Mouse (Mus musculus): ENCODE results near the gene Avp.

DNA sequence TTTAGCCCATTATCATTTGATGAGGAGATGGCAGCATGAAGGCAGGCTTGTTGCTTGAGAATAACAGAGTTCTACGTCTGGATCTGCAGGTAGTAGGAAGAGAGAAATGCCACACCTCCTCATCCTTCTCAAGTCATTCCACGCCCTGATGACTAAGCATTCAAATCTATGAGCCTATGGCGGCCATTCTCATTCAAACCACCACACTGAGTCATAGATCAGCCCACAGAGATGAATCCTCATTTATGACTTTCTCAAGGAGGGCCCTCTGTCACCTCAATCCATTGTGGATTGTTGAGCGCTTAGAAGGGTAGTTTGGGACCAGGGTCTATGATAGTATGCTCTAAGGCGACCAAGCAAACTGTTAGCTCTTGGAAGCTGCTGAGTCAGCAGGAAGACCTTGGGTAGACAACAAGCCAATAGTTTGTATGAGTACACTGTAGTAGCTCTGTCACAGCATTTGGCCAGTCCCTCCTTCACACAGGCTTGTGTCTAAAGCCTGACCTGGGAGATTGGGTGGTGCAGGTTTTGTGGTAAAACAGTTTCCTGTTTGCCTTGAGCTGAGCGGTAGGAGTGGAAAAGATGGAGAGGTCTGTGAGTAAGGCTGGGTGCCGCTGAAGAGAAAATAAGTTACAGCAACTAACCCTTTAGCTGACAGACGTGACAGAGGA, 43.3 kb downstream of the Avp start:
- no peak for TF ChIP-seq CTCF (IDR thresholded peaks at IDR 0.05; ENCODE audit: low read depth, low read length)
- TF ChIP-seq GATA1 (IDR thresholded peaks at IDR 0.05; ENCODE audit: borderline replicate concordance, low read length), result no peak
- TF ChIP-seq TAL1 (conservative IDR thresholded peaks at IDR 0.05; ENCODE audit: low read depth, low read length), result no peak
